Mouse (Mus musculus): ENCODE data around the gene Dtx3l. TPM values are rescaled to one million over a fixed set of nuclear protein-coding genes. Genes with fewer than 3 reads are reported as not detected.
"Not testable (repeated sequence)": the region's sequence is repeated elsewhere in the genome, so short reads cannot be mapped to it uniquely, and the experiment has no call there.

Dtx3l gene
- polyA plus RNA-seq (2021): 8.2 TPM

GRCm38 (mm10) chr16:35938211-35939151 is at the start of gene Dtx3l, which contains the start of gene Parp9:
Dtx3l (minus strand) TSS chr16:35939151.
Parp9 (plus strand) TSS chr16:35938470.
- no peak for DNase-seq (ENCODE audit: low read depth, low spot score)
- ATAC-seq: peak; percentile 73
- ChIA-PET CTCF (interaction anchor here (1.0 to 1.5 kb wide), 3 partner anchors 13 to 68 kb away, joined by 3 to 5 read pairs (median 3); no protein-coding TSS in a partner anchor), POLR2A (interaction anchor here (0.7 kb wide), 1 partner anchor 202 kb away, joined by 4 read pairs; no protein-coding TSS in a partner anchor)
- H3K27me3 ChIP-seq: no peaks in the 10 kb centered on the region
- no peak for TF ChIP-seq CTCF (IDR thresholded peaks at IDR 0.05)
- in situ Hi-C loops (cut with MboI; ENCODE audit: low pct_unique_long_range_greater_than_20kb): loop anchor here (5.0 kb wide), 1 partner anchor 66 kb away; the partner anchor contains the start of gene Parp14

- no peak for ATAC-seq
- ChIA-PET CTCF (interaction anchor here (0.7 to 1.6 kb wide), 2 partner anchors 8 to 14 kb away, joined by 3 to 4 read pairs; no protein-coding TSS in a partner anchor), POLR2A (interaction anchor here (1.0 kb wide), 1 partner anchor 51 kb away, joined by 3 read pairs; no protein-coding TSS in a partner anchor)
- no peaks in the 10 kb centered on the region for H3K27me3 ChIP-seq
- in situ Hi-C loops (cut with MboI; ENCODE audit: low pct_unique_long_range_greater_than_20kb): no loop called here
- DNase-seq (ENCODE audit: low read depth, low spot score): no peak
- TF ChIP-seq CTCF (IDR thresholded peaks at IDR 0.05): no peak
These were observed 49.0 kb upstream of the Dtx3l start for GRCm38 (mm10) chr16:35987930-35988329.

- CTCF ChIA-PET: interaction anchor here (1.0 to 1.4 kb wide), 2 partner anchors 11 to 17 kb away, joined by 4 read pairs; no protein-coding TSS in a partner anchor
- in situ Hi-C loops (cut with MboI; ENCODE audit: low pct_unique_long_range_greater_than_20kb): no loop called here
- no peak for ATAC-seq
These were observed 45.5 kb upstream of the Dtx3l start for GRCm38 (mm10) chr16:35984471-35984870.

GRCm38 (mm10) chr16:35983517-35984101 is 44.7 kb upstream of the Dtx3l start:
- CTCF ChIA-PET: no interaction called here
- TF ChIP-seq CTCF (IDR thresholded peaks at IDR 0.05): no peak
- in situ Hi-C loops (cut with MboI; ENCODE audit: low pct_unique_long_range_greater_than_20kb): no loop called here
- POLR2A ChIA-PET: interaction anchor here (0.7 kb wide), 3 partner anchors 11 to 1543 kb away, joined by 5 to 8 read pairs (median 7); no protein-coding TSS in a partner anchor
- H3K27me3 ChIP-seq: no peaks in the 10 kb centered on the region
- DNase-seq (ENCODE audit: low read depth, low spot score) (no peak), ATAC-seq (peak; percentile 38)

More at GRCm38 (mm10) chr16:35984471-35984870, 45.5 kb upstream of the Dtx3l start:
- POLR2A ChIA-PET: no interaction called here
- TF ChIP-seq CTCF (IDR thresholded peaks at IDR 0.05): no peak
- no peaks in the 10 kb centered on the region for H3K27me3 ChIP-seq
- no peak for DNase-seq (ENCODE audit: low read depth, low spot score)

GRCm38 (mm10) chr16:35982902-35983516 is 44.1 kb upstream of the Dtx3l start:
- ATAC-seq (peak; percentile 72), DNase-seq (ENCODE audit: low read depth, low spot score) (peak; percentile 44)
- ChIA-PET POLR2A (interaction anchor here (0.7 kb wide), 2 partner anchors 11 to 1544 kb away, joined by 5 to 7 read pairs; no protein-coding TSS in a partner anchor), CTCF (no interaction called here)
- in situ Hi-C loops (cut with MboI; ENCODE audit: low pct_unique_long_range_greater_than_20kb): no loop called here
- no peak for TF ChIP-seq CTCF (IDR thresholded peaks at IDR 0.05)
- H3K27me3 ChIP-seq: no peaks in the 10 kb centered on the region

- DNase-seq (ENCODE audit: low read depth, low spot score) (no peak), ATAC-seq (no peak)
- TF ChIP-seq CTCF (IDR thresholded peaks at IDR 0.05): no peak
- in situ Hi-C loops (cut with MboI; ENCODE audit: low pct_unique_long_range_greater_than_20kb): no loop called here
- CTCF ChIA-PET: no interaction called here
- POLR2A ChIA-PET: no interaction called here
- no peaks in the 10 kb centered on the region for H3K27me3 ChIP-seq
These were observed 43.6 kb upstream of the Dtx3l start for GRCm38 (mm10) chr16:35982506-35982901.

GRCm38 (mm10) chr16:35981363-35981821 is 42.4 kb upstream of the Dtx3l start:
- POLR2A ChIA-PET: no interaction called here

GRCm38 (mm10) chr16:35978450-35978849 is 39.5 kb upstream of the Dtx3l start, which contains the start of gene Kpna1:
Kpna1 (plus strand) TSS chr16:35978750.
- DNase-seq (ENCODE audit: low read depth, low spot score); CTCF ChIA-PET; POLR2A ChIA-PET; in situ Hi-C loops (cut with MboI; ENCODE audit: low pct_unique_long_range_greater_than_20kb); H3K27me3 ChIP-seq; ATAC-seq: not testable (repeated sequence)

More at GRCm38 (mm10) chr16:35981363-35981821, 42.4 kb upstream of the Dtx3l start:
- in situ Hi-C loops (cut with MboI; ENCODE audit: low pct_unique_long_range_greater_than_20kb): no loop called here
- peak; percentile 99 for ATAC-seq
- CTCF ChIA-PET: no interaction called here
- peak; percentile 100 for DNase-seq (ENCODE audit: low read depth, low spot score)
- no peaks in the 10 kb centered on the region for H3K27me3 ChIP-seq
- TF ChIP-seq CTCF (IDR thresholded peaks at IDR 0.05): no peak

GRCm38 (mm10) chr16:35974021-35974420 is 35.1 kb upstream of the Dtx3l start:
- no peak for ATAC-seq
- POLR2A ChIA-PET: no interaction called here
- DNase-seq (ENCODE audit: low read depth, low spot score): no peak
- H3K27me3 ChIP-seq: no peaks in the 10 kb centered on the region
- CTCF ChIA-PET: interaction anchor here (1.5 kb wide), 1 partner anchor 11 kb away, joined by 3 read pairs; no protein-coding TSS in a partner anchor
- in situ Hi-C loops (cut with MboI; ENCODE audit: low pct_unique_long_range_greater_than_20kb): no loop called here
- TF ChIP-seq CTCF (IDR thresholded peaks at IDR 0.05): no peak

GRCm38 (mm10) chr16:35968149-35968548 is 29.2 kb upstream of the Dtx3l start:
- POLR2A ChIA-PET: interaction anchor here (0.7 kb wide), 1 partner anchor 110 kb away, joined by 3 read pairs; no protein-coding TSS in a partner anchor
- no peak for ATAC-seq

More at GRCm38 (mm10) chr16:35968149-35968548, 29.2 kb upstream of the Dtx3l start:
- no peaks in the 10 kb centered on the region for H3K27me3 ChIP-seq
- no peak for TF ChIP-seq CTCF (IDR thresholded peaks at IDR 0.05)
- in situ Hi-C loops (cut with MboI; ENCODE audit: low pct_unique_long_range_greater_than_20kb): no loop called here
- DNase-seq (ENCODE audit: low read depth, low spot score): no peak
- CTCF ChIA-PET: interaction anchor here (0.9 to 1.3 kb wide), 2 partner anchors 17 to 128 kb away, joined by 4 read pairs; no protein-coding TSS in a partner anchor

Data from Patski (cell line).